Mouse (Mus musculus) lung, adult 18-20 months (tissue): ENCODE results near the gene Tmem185b.

Experiments used
- DNase-seq, 2 experiments: peaks; one replicate each; pipeline ENCODE4 v3.0.0; 2022; ENCODE audit warnings: mixed read lengths in 2 of 2

Gene Tmem185b

GRCm38 (mm10) chr1:119540836-119541557, 15.0 kb downstream of the Tmem185b start:
- no peak for DNase-seq

- no peak for DNase-seq
Measured at GRCm38 (mm10) chr1:119541570-119541969, 15.6 kb downstream of the Tmem185b start.

GRCm38 (mm10) chr1:119543316-119543715, 17.4 kb downstream of the Tmem185b start:
- DNase-seq, result no peak

GRCm38 (mm10) chr1:119544611-119545155, 18.7 kb downstream of the Tmem185b start:
- DNase-seq, result no peak

GRCm38 (mm10) chr1:119545164-119545563, 19.2 kb downstream of the Tmem185b start:
- DNase-seq, result no peak

- DNase-seq, result no peak
Measured at GRCm38 (mm10) chr1:119545671-119546070, 19.7 kb downstream of the Tmem185b start.

GRCm38 (mm10) chr1:119546490-119546889, 20.5 kb downstream of the Tmem185b start:
- DNase-seq, result peak in 1 of 2 experiments; percentile 24

GRCm38 (mm10) chr1:119548668-119549326, 22.8 kb downstream of the Tmem185b start:
- DNase-seq, result peak; percentile 68 to 75

- no peak for DNase-seq
Measured at GRCm38 (mm10) chr1:119549327-119549689, 23.3 kb downstream of the Tmem185b start.

- DNase-seq, result no peak
Measured at GRCm38 (mm10) chr1:119550064-119550463, 24.1 kb downstream of the Tmem185b start.

- no peak for DNase-seq
Measured at GRCm38 (mm10) chr1:119551651-119552050, 25.7 kb downstream of the Tmem185b start.

GRCm38 (mm10) chr1:119555651-119556050, 29.7 kb downstream of the Tmem185b start:
- no peak for DNase-seq

GRCm38 (mm10) chr1:119557641-119558395, 31.9 kb downstream of the Tmem185b start:
- DNase-seq, result no peak

- DNase-seq, result no peak
Measured at GRCm38 (mm10) chr1:119565531-119565930, 39.6 kb downstream of the Tmem185b start.

GRCm38 (mm10) chr1:119570134-119570533, 44.2 kb downstream of the Tmem185b start:
- DNase-seq, result no peak
